Mouse (Mus musculus): ENCODE data around the gene Cdca5.

Gene Cdca5

GRCm38 (mm10) chr19:6084478-6085248, at the start of gene Cdca5, which contains the start of gene Zfpl1:
Gene Cdca5, plus strand, starts transcription at chr19:6084983.
Gene Zfpl1, minus strand, starts transcription at chr19:6084956.
- DNase-seq (ENCODE audit: low read depth), result peak; percentile 100

- no peak for DNase-seq (ENCODE audit: low read depth)
Measured at GRCm38 (mm10) chr19:6035966-6036585, 48.7 kb upstream of the Cdca5 start.

- DNase-seq (ENCODE audit: low read depth), result no peak
Measured at GRCm38 (mm10) chr19:6037695-6038094, 47.1 kb upstream of the Cdca5 start.

- no peak for DNase-seq (ENCODE audit: low read depth)
Measured at GRCm38 (mm10) chr19:6038326-6038725, 46.5 kb upstream of the Cdca5 start.

- peak; percentile 43 for DNase-seq (ENCODE audit: low read depth)
Measured at GRCm38 (mm10) chr19:6040002-6040401, 44.8 kb upstream of the Cdca5 start.

GRCm38 (mm10) chr19:6042293-6042692, 42.5 kb upstream of the Cdca5 start:
- no peak for DNase-seq (ENCODE audit: low read depth)

GRCm38 (mm10) chr19:6044102-6044501, 40.7 kb upstream of the Cdca5 start:
- peak; percentile 81 for DNase-seq (ENCODE audit: low read depth)

GRCm38 (mm10) chr19:6045366-6046293, 39.2 kb upstream of the Cdca5 start:
- no peak for DNase-seq (ENCODE audit: low read depth)

GRCm38 (mm10) chr19:6046294-6047153, 38.3 kb upstream of the Cdca5 start, which contains the start of gene Syvn1:
Gene Syvn1, plus strand, starts transcription at chr19:6046576.
- DNase-seq (ENCODE audit: low read depth), result peak; percentile 95

GRCm38 (mm10) chr19:6047154-6047898, 37.5 kb upstream of the Cdca5 start:
- DNase-seq (ENCODE audit: low read depth), result peak; percentile 62

GRCm38 (mm10) chr19:6047899-6048166, 37.0 kb upstream of the Cdca5 start:
- DNase-seq (ENCODE audit: low read depth), result no peak

GRCm38 (mm10) chr19:6048681-6049410, 35.9 kb upstream of the Cdca5 start:
- DNase-seq (ENCODE audit: low read depth), result no peak

GRCm38 (mm10) chr19:6052516-6052915, 32.3 kb upstream of the Cdca5 start:
- DNase-seq (ENCODE audit: low read depth), result no peak

- no peak for DNase-seq (ENCODE audit: low read depth)
Measured at GRCm38 (mm10) chr19:6054296-6054695, 30.5 kb upstream of the Cdca5 start.

- no peak for DNase-seq (ENCODE audit: low read depth)
Measured at GRCm38 (mm10) chr19:6056696-6057095, 28.1 kb upstream of the Cdca5 start.

GRCm38 (mm10) chr19:6057313-6058096, 27.3 kb upstream of the Cdca5 start, which contains the start of the genes Mrpl49 and Fau:
Gene Mrpl49, minus strand, starts transcription at chr19:6057785.
Gene Fau, plus strand, starts transcription at chr19:6057844.
- peak; percentile 100 for DNase-seq (ENCODE audit: low read depth)

- no peak for DNase-seq (ENCODE audit: low read depth)
Measured at GRCm38 (mm10) chr19:6058513-6058912, 26.3 kb upstream of the Cdca5 start.

GRCm38 (mm10) chr19:6058966-6059365, 25.8 kb upstream of the Cdca5 start:
- DNase-seq (ENCODE audit: low read depth), result no peak

- peak; percentile 98 for DNase-seq (ENCODE audit: low read depth)
Measured at GRCm38 (mm10) chr19:6061021-6061533, 23.7 kb upstream of the Cdca5 start, which contains the start of gene Znhit2. Gene Znhit2, plus strand, starts transcription at chr19:6061192.

Measured in NIH3T3 (cell line).